Mouse (Mus musculus) kidney, embryonic 14.5 days (tissue): Measurements from ENCODE around the gene Jarid2. TPM values are rescaled to one million over a fixed set of nuclear protein-coding genes. Genes with fewer than 3 reads are reported as not detected.

Experiments
- ATAC-seq: fragments of 200-750 bp; cut with Nextera tagmentation; 2 replicates; pipeline ENCODE4 v1.8.0; 2017; ENCODE audit warnings: moderate number of reproducible peaks, mild to moderate bottlenecking, moderate TSS enrichment, moderate library complexity; ENCODE audit not compliant: low FRiP score, low TSS enrichment
- H3K27ac ChIP-seq: fragments of 300-500 bp; sonication (generic); 2 replicates; pipeline ENCODE4 v1.5.1; 2014; ENCODE audit warnings: low read depth, mild to moderate bottlenecking, low read length, moderate library complexity, mixed read lengths
- H3K27me3 ChIP-seq: fragments of 300-500 bp; sonication (generic); 2 replicates; pipeline ENCODE4 v1.6.1; 2014; ENCODE audit warnings: mild to moderate bottlenecking, low read length; ENCODE audit not compliant: control insufficient read depth, insufficient read depth
- H3K36me3 ChIP-seq: fragments of 300-500 bp; sonication (generic); 2 replicates; pipeline ENCODE4 v1.6.1; 2014; ENCODE audit warnings: low read length, mixed read lengths; ENCODE audit not compliant: control insufficient read depth, insufficient read depth
- H3K4me1 ChIP-seq: fragments of 300-500 bp; sonication (generic); 2 replicates; pipeline ENCODE4 v1.6.1; 2014; ENCODE audit warnings: low read length, mixed read lengths; ENCODE audit not compliant: control insufficient read depth, insufficient read depth
- H3K4me2 ChIP-seq: fragments of 300-500 bp; sonication (generic); replicated peaks from 2 replicates; pipeline ENCODE4 v1.6.1; 2014; ENCODE audit warnings: low read depth, mild to moderate bottlenecking, low read length
- H3K4me3 ChIP-seq: fragments of 300-500 bp; sonication (generic); 2 replicates; pipeline ENCODE4 v1.5.1; 2014; ENCODE audit warnings: mild to moderate bottlenecking, low read length
- H3K9ac ChIP-seq: fragments of 300-500 bp; sonication (generic); 2 replicates; pipeline ENCODE4 v1.6.1; 2014; ENCODE audit warnings: low read depth, mild to moderate bottlenecking, low read length, moderate library complexity
- H3K9me3 ChIP-seq: fragments of 300-500 bp; sonication (generic); 2 replicates; pipeline ENCODE4 v1.6.1; 2016; ENCODE audit warnings: low read length; ENCODE audit not compliant: control insufficient read depth
- WGBS: fragments of 180-500 bp; shearing (Covaris S2); extraction: QIAGEN DNeasy Blood & Tissue Kit; methylation state at CpG from one replicate; pipeline ENCODE4 v1.1.7; 2014; 5-methylcytosine and 5-hydroxymethylcytosine counted together
- polyA plus RNA-seq: library from polyadenylated mRNA; unstranded; fragments of >200 nt; fragmentation: Nextera tagmentation; extraction: Ambion mirVana; gene quantifications from 2 replicates; pipeline ENCODE4 v1.2.1, GENCODE M21; 2014

Gene Jarid2
- polyA plus RNA-seq, 1 experiment from 2014 or later, result 28.1 TPM

DNA sequence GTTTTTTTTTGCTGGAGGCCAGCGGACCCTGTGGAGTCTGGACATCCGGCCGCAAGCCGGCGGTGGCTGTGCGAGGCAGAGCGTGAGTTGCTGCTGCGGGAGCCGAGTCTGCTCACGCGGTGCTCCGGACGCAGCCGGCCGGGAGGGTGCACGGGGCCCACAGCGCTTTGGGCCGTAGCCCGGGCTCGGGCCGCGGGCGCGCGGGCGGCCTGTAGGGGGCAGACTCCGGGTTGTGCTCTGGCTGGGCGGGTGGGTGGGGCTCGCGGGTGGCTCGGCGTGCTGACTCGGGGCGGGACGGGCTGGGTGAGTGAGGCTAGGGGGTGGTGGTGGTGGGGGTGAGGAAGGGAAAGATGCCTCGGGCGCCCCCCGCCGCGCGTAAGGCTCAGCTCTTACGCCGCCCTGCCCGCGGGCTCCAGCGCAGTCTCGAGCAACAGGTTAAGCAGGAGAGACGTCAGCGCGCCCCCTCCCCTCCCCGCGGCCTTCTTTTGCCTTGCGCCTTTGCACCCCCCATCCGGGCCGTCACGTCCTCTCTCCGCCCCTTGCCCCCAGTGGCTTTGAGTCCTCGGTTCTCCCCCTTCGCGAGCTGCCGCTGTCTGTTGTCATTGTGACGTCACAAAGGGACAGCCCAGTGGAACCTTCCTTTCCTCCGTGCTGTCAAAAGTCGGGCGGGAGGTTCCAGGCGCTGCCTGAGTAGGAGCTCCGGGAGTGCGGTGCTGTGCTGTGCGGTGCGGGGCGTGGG is 4.3 kb downstream of the Jarid2 start:
- no peaks in the 10 kb centered on the region for H3K27me3 ChIP-seq
- peaks cover 27% of the 10 kb centered on the region; the same call in 1 of the 2 replicates for H3K4me1 ChIP-seq
- peak overlapping the region; percentile 94 for H3K9ac ChIP-seq
- peak overlapping the region; percentile 60 for H3K4me3 ChIP-seq
- H3K27ac ChIP-seq, result peak overlapping the region; percentile 64
- no peaks in the 10 kb centered on the region for H3K9me3 ChIP-seq
- ATAC-seq, result peak; percentile 44
- WGBS, result under 1% methylated on average over 54 of the region's 71 CpGs
- peak overlapping the region; percentile 85 for H3K4me2 ChIP-seq
- no peaks in the 10 kb centered on the region for H3K36me3 ChIP-seq

DNA sequence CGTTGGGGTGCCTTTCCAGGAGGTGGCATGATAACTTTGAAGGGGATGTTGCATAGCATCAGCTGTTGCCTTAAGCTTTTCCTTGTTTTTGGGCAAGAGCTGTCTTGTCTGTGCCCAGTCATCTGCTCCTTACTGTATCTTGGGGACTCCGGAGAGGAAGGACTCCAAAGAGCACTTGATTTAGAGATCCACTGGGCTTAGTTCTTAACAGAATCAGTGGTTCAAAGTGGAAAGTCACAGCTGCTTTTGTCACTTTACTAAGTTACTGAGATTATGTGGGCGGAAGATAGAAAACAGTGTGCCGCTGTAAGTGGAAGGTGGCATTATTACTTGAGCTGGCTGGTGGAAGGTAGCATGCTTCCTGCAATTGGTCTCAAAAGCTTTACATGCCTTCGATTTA is 5.2 kb downstream of the Jarid2 start:
- no peak for ATAC-seq

DNA sequence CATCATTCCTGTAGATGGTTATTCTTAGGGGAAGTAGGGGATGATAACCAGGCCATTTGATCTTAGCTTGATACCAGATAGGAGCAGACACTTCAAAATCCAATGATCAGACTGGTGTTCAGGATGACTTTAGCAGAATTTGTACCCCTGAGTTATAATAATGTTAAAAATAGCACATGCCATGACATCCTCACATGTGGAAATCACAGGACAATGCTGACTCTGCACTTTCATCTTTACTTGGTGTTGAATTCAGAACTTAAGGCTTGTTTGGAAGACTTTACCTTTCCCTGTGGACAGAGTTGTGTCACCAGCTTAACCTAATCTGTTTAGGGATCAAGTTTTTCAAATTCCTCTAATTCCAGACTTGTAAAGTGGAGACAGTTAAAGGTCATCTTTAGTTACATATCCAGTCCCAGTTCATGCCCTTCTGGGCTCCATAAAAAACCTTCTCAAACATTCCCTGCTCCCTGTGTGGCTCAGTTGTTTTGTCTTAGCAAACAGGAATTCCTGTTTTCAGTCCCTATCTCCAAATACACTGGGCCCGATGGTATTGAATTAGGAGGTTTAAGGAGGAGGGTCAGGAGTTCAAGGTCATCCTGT is 5.9 kb downstream of the Jarid2 start:
- H3K9ac ChIP-seq, result no peak overlapping the region
- H3K4me1 ChIP-seq, result peaks cover 22% of the 10 kb centered on the region; the same call in 1 of the 2 replicates
- 26% methylated on average over 1 of the region's 1 CpGs for WGBS
- no peak for ATAC-seq
- H3K9me3 ChIP-seq, result no peaks in the 10 kb centered on the region
- H3K27ac ChIP-seq, result no peak overlapping the region
- H3K36me3 ChIP-seq, result no peaks in the 10 kb centered on the region
- no peak overlapping the region for H3K4me3 ChIP-seq
- no peaks in the 10 kb centered on the region for H3K27me3 ChIP-seq
- no peak overlapping the region for H3K4me2 ChIP-seq

More for the DNA sequence above, 5.2 kb downstream of the Jarid2 start:
- Histone ChIP-seq H3K4me1 (peaks cover 23% of the 10 kb centered on the region; the same call in 1 of the 2 replicates), H3K4me3 (peak overlapping the region; percentile 60), H3K9ac (peak overlapping the region; percentile 94; the same call in 1 of the 2 replicates), H3K27ac (peak overlapping the region; percentile 64; the same call in 1 of the 2 replicates), H3K9me3 (no peaks in the 10 kb centered on the region), H3K4me2 (peak overlapping the region; percentile 85), H3K36me3 (no peaks in the 10 kb centered on the region), H3K27me3 (no peaks in the 10 kb centered on the region)
- WGBS, result 39% methylated on average over 5 of the region's 5 CpGs

DNA sequence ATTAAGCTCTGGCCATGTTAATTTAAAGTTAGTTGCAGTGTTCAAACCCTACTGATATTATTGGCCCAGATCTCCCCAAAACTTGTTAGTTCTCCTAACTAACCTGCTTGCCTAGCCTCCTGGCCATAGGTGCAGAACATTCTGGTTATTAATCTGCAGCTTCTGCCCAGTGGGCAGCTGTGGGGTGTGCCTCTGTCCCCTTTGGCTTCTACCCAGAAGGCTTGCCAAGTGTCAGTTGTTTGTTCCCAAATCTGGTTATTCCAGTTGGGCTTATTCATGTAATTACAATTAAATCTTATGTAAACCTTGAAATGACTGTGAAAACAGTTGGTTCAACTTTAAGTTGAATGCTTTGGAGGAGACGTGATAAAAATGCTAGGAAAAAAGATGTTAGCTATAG is 8.0 kb downstream of the Jarid2 start:
- Histone ChIP-seq H3K27ac (no peak overlapping the region), H3K9ac (no peak overlapping the region), H3K27me3 (no peaks in the 10 kb centered on the region), H3K4me1 (peaks cover 22% of the 10 kb centered on the region; the same call in 1 of the 2 replicates), H3K4me3 (no peak overlapping the region), H3K4me2 (no peak overlapping the region), H3K9me3 (no peaks in the 10 kb centered on the region), H3K36me3 (no peaks in the 10 kb centered on the region)
- no peak for ATAC-seq
- WGBS, result 77% methylated on average over 1 of the region's 1 CpGs

DNA sequence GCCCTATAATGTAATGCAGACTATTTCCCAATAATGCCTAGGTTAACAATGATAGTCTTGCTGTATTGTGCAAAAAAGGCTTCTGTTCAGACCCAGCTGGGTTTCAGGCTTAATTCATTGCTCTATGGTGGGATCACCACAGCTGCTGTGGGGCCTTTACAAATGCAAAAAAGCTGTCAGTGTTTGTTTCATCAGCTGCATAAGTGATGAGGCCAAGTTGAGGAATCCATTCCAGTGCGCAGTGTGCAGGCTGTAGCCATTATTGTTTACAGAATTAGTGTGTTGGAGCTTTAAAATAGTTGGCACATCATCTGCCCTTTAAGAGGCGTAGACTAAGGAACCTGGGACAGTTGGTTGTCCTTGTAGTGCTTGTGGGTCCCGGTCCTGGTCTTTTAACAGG is 22.5 kb downstream of the Jarid2 start:
- H3K9ac ChIP-seq, result no peak overlapping the region
- H3K36me3 ChIP-seq, result no peaks in the 10 kb centered on the region
- H3K27ac ChIP-seq, result no peak overlapping the region
- H3K4me1 ChIP-seq, result peaks cover 17% of the 10 kb centered on the region
- no peak overlapping the region for H3K4me3 ChIP-seq
- no peaks in the 10 kb centered on the region for H3K9me3 ChIP-seq
- no peaks in the 10 kb centered on the region for H3K27me3 ChIP-seq
- no peak overlapping the region for H3K4me2 ChIP-seq
- 73% methylated on average over 3 of the region's 3 CpGs for WGBS
- no peak for ATAC-seq

DNA sequence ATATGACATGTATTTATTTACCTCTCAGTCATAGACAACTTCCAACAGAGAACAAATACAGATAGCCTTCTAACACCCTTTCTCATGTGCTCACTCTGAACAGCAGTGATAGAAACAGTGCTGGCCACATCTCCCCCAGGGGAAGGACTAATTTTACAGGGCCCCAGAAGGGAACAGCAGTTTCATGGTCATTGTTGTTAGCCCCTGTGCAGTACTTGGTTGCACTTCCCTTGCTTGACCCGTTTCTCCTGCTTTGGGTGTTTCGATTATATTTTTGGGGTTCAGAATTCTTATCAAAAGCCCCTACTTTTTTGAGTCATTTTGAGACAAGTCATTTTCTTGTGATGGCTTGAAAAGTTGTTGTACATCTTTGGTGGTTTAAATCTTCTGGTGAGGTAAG is 23.9 kb downstream of the Jarid2 start:
- H3K4me1 ChIP-seq, result peaks cover 17% of the 10 kb centered on the region
- no peak overlapping the region for H3K4me3 ChIP-seq
- H3K9me3 ChIP-seq, result no peaks in the 10 kb centered on the region
- no peak overlapping the region for H3K9ac ChIP-seq
- no peaks in the 10 kb centered on the region for H3K27me3 ChIP-seq
- no peak for ATAC-seq
- no peak overlapping the region for H3K27ac ChIP-seq
- 89% methylated on average over 2 of the region's 2 CpGs for WGBS
- no peak overlapping the region for H3K4me2 ChIP-seq
- H3K36me3 ChIP-seq, result no peaks in the 10 kb centered on the region

DNA sequence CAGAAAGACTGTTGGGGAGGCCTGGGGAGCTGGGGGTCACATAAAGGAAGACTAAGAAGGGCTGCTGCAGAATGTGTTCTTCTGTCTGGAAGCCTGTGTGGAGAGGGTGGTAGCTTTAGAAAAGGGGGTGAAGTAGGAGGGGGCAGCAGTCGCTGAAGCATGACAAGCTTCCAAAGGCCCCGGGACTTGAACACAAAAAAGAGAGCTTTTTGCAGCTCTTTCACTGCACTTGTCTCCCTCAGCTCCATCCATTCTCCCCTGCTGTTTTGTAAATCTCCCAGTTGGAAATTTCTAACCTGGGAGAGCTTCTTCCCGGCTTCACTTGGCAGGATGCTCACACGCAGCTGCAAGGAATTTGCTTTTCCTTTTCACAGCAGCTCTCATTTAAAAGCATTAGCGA is 26.2 kb downstream of the Jarid2 start:
- no peak overlapping the region for H3K4me2 ChIP-seq
- WGBS, result 13% methylated on average over 5 of the region's 5 CpGs

DNA sequence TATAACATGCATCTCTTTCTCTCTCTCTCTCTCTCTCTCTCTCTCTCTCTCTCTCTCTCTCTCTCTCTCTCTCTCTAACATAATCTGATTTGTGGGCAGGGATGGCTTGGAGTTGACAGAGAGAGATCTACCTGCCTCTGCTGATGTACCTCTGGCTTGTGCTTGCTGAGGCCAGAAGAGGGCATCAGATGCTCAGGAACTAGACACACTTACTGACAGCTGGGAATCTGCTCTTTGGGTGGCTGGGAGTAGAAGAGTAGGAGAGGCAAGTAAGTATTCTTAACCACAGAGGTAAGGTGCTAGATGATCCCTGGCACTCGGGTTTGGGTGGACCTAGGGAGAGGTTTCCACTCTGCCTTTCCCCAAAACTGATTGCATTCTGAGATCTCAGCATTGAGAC is 29.5 kb downstream of the Jarid2 start:
- Histone ChIP-seq H3K4me1 (peaks cover 17% of the 10 kb centered on the region), H3K4me2 (no peak overlapping the region), H3K27ac (no peak overlapping the region), H3K4me3 (no peak overlapping the region), H3K9ac (no peak overlapping the region), H3K27me3 (no peaks in the 10 kb centered on the region), H3K36me3 (no peaks in the 10 kb centered on the region), H3K9me3 (no peaks in the 10 kb centered on the region)
- no peak for ATAC-seq
- 59% methylated on average over 1 of the region's 1 CpGs for WGBS

More for the DNA sequence above, 26.2 kb downstream of the Jarid2 start:
- Histone ChIP-seq H3K27ac (no peak overlapping the region), H3K27me3 (no peaks in the 10 kb centered on the region), H3K4me3 (no peak overlapping the region), H3K36me3 (no peaks in the 10 kb centered on the region), H3K4me1 (peaks cover 17% of the 10 kb centered on the region), H3K9ac (no peak overlapping the region; the same call in 1 of the 2 replicates), H3K9me3 (no peaks in the 10 kb centered on the region)
- no peak for ATAC-seq

DNA sequence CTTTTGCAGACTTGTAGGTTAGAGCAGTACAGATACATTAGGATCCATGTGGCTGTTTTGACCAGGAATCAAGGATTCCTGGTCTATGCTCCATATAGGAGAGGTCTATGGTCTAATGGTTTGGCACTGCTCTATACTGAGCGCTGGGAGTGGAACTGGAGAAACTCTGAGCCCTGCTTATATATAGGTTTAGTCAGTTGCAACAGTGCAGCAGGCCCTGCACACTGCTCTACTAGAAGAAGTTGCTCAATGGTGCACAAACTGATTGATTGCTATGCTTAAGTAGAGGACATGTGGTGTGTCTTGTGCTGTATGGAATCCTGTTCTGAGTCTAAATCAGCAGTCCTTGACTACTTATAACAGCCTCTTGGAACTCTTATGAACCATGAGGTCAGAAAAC is 31.5 kb downstream of the Jarid2 start:
- no peaks in the 10 kb centered on the region for H3K27me3 ChIP-seq
- H3K36me3 ChIP-seq, result no peaks in the 10 kb centered on the region
- no peak for ATAC-seq

More for the DNA sequence above, 31.5 kb downstream of the Jarid2 start:
- Histone ChIP-seq H3K4me3 (no peak overlapping the region), H3K4me1 (no peaks in the 10 kb centered on the region), H3K9ac (no peak overlapping the region), H3K4me2 (no peak overlapping the region), H3K27ac (no peak overlapping the region), H3K9me3 (no peaks in the 10 kb centered on the region)
- WGBS, result 97% methylated on average over 1 of the region's 1 CpGs
